Mouse (Mus musculus): Measurements from ENCODE around the gene Ifi213.
"Not testable (repeated sequence)": the region's sequence is repeated elsewhere in the genome, so short reads cannot be mapped to it uniquely, and the experiment has no call there.

The Ifi213 gene

DNA sequence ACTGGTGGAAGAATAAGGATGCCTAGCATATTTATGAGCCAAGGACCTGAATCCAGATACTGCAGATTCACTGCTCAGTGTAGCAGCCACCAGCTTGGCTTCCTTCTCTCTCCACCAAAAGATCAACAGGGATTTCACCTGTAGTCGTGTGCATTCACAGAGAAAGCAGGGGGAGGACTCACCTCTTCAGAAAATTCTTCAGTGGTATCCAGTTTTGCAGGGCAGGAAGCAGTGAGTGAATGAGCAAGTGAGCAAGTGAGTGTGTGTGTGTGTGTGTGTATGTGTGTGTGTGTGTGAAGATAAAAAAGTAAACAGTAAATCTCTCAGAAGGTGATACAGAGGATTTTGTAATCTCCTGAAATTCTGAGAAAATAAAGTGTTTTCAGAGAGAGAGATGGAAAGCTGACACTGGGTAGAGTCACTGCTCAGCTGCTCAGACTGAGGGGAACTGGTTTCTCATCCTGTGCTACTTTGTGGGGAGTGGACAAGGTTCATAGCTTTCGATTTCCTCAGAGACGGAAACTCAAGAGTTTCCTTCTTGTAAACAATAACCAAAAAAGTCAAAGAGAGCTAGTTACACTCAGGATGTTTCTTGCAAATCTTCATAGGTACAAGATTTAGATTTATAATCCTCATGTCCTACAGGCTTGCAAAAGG, at the start of gene Ifi213:
TSS of gene Ifi213 (minus strand) at position 437 of the 657 bp plus-strand sequence.
- DNase-seq: not testable (repeated sequence)

DNA sequence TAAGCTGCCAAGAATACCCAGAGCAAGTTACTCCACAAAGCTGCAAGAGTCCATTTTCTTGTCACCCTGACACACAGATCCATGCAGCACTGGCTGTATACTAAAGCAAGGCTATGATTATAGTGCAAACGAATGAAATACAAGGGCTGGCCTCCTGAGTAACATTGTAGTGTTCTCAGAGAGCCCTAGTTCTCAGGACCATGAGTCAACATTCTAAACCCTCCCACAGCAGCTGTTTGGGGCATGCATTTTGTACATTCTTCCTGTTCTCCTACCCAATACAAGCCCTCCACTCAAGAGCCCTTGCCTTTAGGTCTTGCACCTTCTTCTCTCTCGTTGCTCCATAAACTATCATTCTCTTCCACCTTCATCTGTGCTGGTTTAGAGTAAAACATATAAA, 46.3 kb upstream of the Ifi213 start:
- no peak for DNase-seq

DNA sequence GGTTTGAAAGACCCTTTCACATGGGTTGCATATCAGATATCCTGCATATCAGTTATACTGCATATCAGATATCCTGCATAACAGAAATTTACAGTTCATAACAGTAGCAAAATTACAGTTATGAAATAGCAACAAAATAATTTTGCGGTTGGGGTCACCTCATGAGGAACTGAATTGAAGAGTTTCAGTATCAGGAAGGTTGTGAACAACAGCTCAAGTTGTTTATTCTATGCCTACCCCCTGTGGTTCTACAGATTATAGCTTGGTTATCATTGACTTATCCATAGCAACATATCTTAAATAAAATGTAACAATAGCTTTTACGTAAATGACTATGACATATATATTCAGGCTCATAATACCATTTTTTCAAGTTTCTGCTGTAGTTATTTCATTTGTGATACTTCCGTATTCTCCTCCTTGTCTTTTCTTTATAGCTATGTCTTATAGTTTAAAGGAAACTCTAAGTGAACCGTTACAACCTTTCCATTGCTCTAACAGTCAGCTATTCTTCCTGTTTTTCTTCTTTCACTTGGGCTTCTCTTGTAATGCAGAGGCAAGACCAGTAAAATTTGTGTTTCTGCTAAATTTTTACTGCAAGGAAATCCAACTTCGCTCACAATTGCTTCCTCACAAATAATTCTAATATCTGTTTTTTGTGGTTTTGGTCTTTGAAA, 35.0 kb upstream of the Ifi213 start:
- DNase-seq: no peak

DNA sequence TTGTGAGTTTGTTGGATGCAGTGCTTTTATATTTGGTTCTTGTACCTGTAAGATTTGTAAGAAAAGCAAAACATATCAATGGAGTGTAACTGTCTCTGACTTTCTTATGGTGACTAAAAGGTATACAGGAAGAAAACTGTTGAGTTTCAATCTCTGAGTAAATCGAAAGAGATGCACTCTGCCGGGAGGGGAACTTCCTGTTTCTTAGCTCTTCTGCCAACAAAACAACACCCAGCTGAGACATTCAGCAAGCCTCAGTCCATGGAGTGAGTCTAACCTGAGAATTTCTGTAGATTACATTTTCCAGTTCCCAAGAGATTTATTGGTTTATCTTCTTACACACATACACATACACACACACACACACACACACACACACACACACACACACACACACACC, 31.5 kb upstream of the Ifi213 start, which contains the start of gene Ifi209:
TSS of gene Ifi209 (plus strand) at position 296 of the 400 bp plus-strand sequence.
- peak in 1 of 2 experiments; percentile 14 for DNase-seq

DNA sequence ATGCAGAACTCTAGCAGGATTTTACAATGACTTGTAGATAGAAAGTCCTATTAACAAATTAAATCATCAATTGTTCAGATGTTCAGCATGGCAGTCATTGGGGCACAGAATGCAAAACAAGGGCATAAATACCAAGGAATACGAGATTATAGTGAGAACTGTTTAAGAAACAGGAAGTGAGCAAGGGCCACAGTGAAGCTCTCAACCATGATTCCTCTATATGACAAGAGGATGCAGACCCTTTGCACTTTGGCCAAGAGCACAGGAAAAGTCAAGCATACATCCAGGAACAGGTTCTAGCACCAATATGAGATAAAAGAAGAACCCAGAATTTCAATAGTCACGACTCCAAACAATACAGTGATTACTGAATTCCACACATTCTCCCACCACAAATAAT, 27.6 kb upstream of the Ifi213 start:
- DNase-seq: no peak

DNA sequence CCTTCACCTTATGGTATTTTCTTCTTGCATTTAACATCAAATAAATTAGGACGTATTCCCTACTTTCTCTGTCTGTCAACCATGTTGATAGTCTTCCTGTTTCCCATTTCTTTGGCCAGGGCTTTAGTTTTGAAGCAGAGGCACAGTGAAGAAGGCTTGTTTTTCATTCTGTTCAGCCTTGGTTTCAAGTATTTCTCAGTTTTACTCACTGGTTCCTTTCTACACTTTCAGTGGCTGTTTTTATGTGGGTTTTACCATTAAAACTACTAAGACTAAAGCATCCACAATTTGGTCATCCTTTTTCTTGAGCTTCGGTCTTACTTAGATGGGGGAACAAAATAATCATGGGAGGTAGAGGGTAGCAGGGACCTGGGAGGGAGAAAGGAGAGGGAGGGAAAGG, 25.0 kb upstream of the Ifi213 start:
- no peak for DNase-seq

DNA sequence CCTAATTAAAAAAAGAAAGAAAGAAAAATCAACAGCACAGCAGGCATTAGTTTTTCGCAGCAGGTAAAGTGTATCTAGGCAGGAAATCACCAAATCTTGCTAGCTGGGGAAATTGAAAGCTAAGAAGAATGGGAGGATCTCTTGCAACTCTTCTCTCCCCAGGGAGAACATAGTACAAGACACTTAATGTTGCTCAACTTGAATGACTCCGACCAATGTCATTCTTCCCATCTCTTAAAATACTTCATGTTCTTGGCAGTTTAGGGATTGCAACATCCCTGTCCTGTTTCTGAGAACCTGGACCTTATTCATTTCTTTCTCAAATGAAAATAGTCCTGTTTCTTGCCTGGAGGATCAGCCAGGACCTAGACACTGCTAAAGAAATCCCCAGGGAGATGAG, 23.1 kb upstream of the Ifi213 start:
- not testable (repeated sequence) for DNase-seq

DNA sequence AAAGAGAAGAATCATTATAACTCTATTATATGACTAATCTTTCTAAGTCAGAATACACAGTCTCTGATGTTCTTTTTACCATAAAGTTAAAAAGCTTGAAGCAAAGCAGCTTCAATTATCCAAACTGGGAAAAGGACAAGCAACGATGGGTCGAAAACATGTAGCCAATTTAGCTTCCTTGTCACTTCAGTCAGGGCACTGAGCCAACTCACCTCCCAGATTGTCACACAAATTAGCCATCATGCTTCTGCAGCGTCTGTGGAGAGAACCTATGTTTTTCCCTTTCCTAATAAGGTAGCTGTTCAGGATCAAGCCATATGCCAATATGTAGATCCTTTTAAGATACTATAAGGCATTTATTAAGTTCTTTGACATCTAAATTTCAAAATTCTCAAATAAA, 11.2 kb upstream of the Ifi213 start:
- not testable (repeated sequence) for DNase-seq

DNA sequence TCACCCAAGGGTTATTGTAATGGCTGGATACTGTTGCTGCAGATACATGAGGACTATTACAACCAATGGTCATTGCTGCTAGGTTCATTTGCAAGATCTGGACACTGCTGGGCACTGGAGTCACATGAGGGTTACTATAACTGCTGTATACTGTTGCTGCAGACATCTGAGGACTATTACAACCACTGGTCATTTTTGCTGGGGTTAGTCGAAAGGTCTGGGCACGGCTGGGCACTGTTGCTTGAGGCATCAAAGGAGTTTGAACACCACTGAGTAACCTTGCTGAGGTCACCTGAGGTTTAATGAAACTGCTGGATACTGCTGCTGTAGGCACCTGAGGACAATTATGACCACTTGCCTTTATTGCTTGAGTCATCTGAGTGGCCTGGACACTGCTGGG, 9.4 kb downstream of the Ifi213 start:
- not testable (repeated sequence) for DNase-seq

DNA sequence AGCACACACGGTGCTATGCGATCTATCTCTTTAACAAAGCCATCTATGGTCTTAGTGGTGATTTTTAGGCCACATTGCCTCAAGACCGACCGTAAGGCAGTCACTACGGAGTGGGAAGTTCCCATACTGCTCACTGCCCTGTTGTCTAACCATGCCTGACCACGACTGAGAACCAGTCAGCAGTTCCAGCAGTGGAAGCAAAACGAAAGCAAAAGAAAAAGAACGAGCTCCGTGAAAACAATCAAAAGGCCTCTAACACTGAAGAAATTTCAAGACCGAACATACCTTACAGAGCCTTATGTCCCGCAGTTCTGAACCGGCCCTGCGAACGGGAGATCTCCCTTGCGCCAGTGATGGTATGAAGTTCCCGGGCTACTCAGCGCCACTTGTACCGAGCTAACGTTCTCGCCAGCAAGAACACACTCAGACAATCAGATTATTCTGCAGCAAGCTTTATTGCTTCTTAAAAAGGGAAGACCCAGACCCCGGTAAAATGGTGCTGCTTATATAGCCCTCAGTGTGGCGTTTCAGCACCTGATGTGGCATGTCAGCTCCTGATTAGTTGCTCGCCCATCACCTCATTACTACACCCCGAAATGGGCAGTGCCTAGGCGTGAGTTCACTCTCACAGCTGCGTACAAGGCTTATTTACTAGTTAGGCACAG, 19.0 kb downstream of the Ifi213 start:
- no peak for DNase-seq

DNA sequence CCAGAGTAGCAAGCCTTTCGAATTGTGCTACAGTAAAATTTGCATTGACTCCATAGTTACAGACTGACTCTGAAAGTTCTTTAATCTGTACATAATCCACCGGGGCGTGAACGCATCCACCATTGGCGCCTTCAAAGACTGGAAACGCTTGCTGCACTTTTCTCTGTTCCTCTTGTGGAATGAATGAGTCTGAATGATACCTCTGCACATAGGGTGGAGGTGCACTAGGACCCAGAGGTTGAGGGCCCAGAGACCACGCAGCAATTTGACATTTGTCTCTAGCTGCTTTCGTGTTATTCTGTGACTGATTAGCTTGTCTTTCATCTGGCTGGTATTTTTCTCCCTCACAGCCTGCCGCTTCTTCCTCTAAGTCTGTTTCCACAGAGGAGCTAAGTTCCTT, 20.0 kb downstream of the Ifi213 start:
- no peak for DNase-seq

DNA sequence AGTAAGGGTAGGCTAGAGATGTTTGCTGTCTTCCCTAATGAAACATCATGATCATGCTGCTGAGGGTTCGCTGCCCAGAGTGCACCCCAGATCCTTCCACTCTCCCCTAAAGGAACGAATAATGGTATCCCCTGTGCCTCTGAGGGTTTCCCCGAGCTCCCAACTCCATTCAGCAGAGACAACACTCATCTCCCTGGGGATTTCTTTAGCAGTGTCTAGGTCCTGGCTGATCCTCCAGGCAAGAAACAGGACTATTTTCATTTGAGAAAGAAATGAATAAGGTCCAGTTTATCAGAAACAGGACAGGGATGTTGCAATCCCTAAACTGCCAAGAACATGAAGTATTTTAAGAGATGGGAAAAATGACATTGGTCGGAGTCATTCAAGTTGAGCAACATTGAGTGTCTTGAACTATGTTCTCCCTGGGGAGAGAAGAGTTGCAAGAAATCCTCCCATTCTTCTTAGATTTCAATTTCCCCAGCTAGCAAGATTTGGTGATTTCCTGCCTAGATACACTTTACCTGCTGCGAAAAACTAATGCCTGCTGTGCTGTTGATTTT, 48.5 kb downstream of the Ifi213 start:
- DNase-seq: not testable (repeated sequence)

DNA sequence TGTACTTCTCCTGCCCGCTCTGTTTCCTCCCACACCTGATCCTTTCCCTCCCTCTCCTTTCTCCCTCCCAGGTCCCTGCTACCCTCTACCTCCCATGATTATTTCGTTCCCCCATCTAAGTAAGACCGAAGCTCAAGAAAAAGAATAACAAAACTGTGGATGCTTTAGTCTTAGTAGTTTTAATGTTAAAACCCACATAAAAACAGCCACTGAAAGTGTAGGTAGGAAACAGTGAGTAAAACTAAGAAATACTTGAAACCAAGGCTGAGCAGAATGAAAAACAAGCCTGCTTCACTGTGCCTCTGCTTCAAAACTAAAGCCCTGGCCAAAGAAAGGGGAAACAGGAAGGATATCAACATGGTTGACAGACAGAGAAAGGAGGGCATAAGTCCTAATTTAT, 50.3 kb downstream of the Ifi213 start:
- not testable (repeated sequence) for DNase-seq

DNA sequence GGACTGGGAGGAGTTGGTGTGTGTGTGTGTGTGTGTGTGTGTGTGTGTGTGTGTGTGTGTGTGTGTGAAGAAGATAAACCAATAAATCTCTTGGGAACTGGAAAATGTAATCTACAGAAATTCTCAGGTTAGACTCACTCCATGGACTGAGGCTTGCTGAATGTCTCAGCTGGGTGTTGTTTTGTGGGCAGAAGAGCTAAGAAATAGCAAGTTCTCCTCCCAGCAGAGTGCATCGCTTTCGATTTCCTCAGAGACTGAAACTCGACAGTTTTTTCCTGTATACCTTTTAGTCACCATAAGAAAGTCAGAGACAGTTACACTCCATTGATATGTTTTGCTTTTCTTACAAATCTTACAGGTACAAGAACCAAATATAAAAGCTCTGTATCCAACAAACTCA, 63.3 kb downstream of the Ifi213 start, which contains the start of gene Ifi214:
TSS of gene Ifi214 (minus strand) at position 167 of the 400 bp plus-strand sequence.
- not testable (repeated sequence) for DNase-seq

DNA sequence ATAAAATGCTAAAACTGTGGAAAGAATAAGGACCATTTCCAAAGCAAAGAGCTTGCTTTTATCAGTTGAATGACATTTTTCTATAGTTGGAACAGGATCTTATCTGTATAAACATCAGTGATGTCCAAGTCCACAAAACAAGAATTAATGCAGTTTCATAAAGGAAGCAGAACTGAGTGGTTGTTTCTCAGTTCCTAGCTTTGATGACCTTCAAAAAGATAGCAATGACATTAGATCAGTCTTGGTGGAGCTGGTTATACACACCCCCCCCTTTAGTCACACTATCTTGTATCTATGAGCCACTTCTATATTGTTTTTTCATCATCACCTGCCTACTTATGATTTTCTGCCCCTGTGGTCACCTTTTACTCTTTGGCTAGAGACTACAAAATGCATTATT, 77.6 kb downstream of the Ifi213 start:
- DNase-seq: no peak

All from spleen, adult 18-20 months (tissue).